Mouse (Mus musculus) limb, embryonic 14.5 days (tissue): ENCODE measurements around the gene Tsr3. TPM values are rescaled to one million over a fixed set of nuclear protein-coding genes. Genes with fewer than 3 reads are reported as not detected.
"Not testable (repeated sequence)": the region's sequence is repeated elsewhere in the genome, so short reads cannot be mapped to it uniquely, and the experiment has no call there.

Experiments
- ATAC-seq: fragments of 200-750 bp; cut with Nextera tagmentation; 2 replicates; pipeline ENCODE4 v1.8.0; 2017; ENCODE audit warnings: low read depth, moderate number of reproducible peaks, moderate TSS enrichment; ENCODE audit not compliant: low FRiP score
- DNase-seq: peaks from one replicate; pipeline ENCODE4 v3.0.0-alpha.2; 2015; ENCODE audit warnings: low spot score
- H3K27ac ChIP-seq: fragments of 300-500 bp; sonication (generic); replicated peaks from 2 replicates; pipeline ENCODE4 v1.5.1; 2014; ENCODE audit warnings: low read depth, mild to moderate bottlenecking, low read length, moderate library complexity, mixed read lengths
- H3K27me3 ChIP-seq: fragments of 300-500 bp; sonication (generic); 2 replicates; pipeline ENCODE4 v1.6.1; 2014; ENCODE audit warnings: low read length, mixed read lengths; ENCODE audit not compliant: control insufficient read depth, insufficient read depth
- H3K36me3 ChIP-seq: fragments of 300-500 bp; sonication (generic); 2 replicates; pipeline ENCODE4 v1.6.1; 2014; ENCODE audit warnings: mild to moderate bottlenecking, low read length, moderate library complexity, mixed read lengths; ENCODE audit not compliant: control insufficient read depth, insufficient read depth
- H3K4me1 ChIP-seq: fragments of 300-500 bp; sonication (generic); 2 replicates; pipeline ENCODE4 v1.6.1; 2014; ENCODE audit warnings: antibody characterized with exemption, low read length, mixed read lengths; ENCODE audit not compliant: control insufficient read depth, insufficient read depth
- H3K4me2 ChIP-seq: fragments of 300-500 bp; sonication (generic); replicated peaks from 2 replicates; pipeline ENCODE4 v1.6.1; 2014; ENCODE audit warnings: low read depth, mild to moderate bottlenecking, low read length, moderate library complexity; ENCODE audit not compliant: severe bottlenecking
- H3K4me3 ChIP-seq: fragments of 300-500 bp; sonication (generic); replicated peaks from 2 replicates; pipeline ENCODE4 v1.5.1; 2014; ENCODE audit warnings: low read length
- H3K9ac ChIP-seq: fragments of 300-500 bp; sonication (generic); 2 replicates; pipeline ENCODE4 v1.6.1; 2014; ENCODE audit warnings: mild to moderate bottlenecking, low read depth, low read length, moderate library complexity; ENCODE audit not compliant: severe bottlenecking
- H3K9me3 ChIP-seq: fragments of 300-500 bp; sonication (generic); 2 replicates; pipeline ENCODE4 v1.6.1; 2016; ENCODE audit warnings: low read length; ENCODE audit not compliant: control insufficient read depth
- POLR2A ChIP-seq: fragments of 200-500 bp; IDR thresholded peaks from 2 replicates; pipeline ENCODE4 v1.8.0; 2012; ENCODE audit warnings: inconsistent platforms, mild to moderate bottlenecking, moderate library complexity, borderline replicate concordance; ENCODE audit not compliant: insufficient read depth, insufficient read length; ENCODE audit errors: extremely low read depth
- WGBS: fragments of 180-500 bp; shearing (Covaris S2); extraction: QIAGEN DNeasy Blood & Tissue Kit; methylation state at CpG from one replicate; pipeline ENCODE4 v1.1.7; 2014; 5-methylcytosine and 5-hydroxymethylcytosine counted together
- polyA plus RNA-seq, 2 experiments: library from polyadenylated mRNA; depleted of rRNA in 1 of 2; stranded (reverse) in 1 of 2; unstranded in 1 of 2; fragments of >200 nt; fragmentation: Nextera tagmentation in 1 of 2; extraction: Ambion mirVana in 1 of 2; gene quantifications; 2 replicates each; pipeline versions ENCODE4 v1.2.1 to v1.2.3; 2012 to 2014

Gene Tsr3
- polyA plus RNA-seq, 2 experiments, result 43.7 to 47.9 TPM

- H3K4me2 ChIP-seq, result no peak overlapping the region
- no peak for TF ChIP-seq POLR2A
- H3K4me3 ChIP-seq, result no peak overlapping the region
- no peaks in the 10 kb centered on the region for H3K4me1 ChIP-seq
- no peak overlapping the region for H3K9ac ChIP-seq
- DNase-seq (no peak), ATAC-seq (no peak)
- H3K36me3 ChIP-seq, result peaks cover 52% of the 10 kb centered on the region
- no peak overlapping the region for H3K27ac ChIP-seq
- no peaks in the 10 kb centered on the region for H3K9me3 ChIP-seq
- 89% methylated on average over 3 of the region's 3 CpGs for whole genome bisulfite sequencing
- no peaks in the 10 kb centered on the region for H3K27me3 ChIP-seq
Measured at GRCm38 (mm10) chr17:25230700-25231099, 9.3 kb upstream of the Tsr3 start.

GRCm38 (mm10) chr17:25231621-25232020 is 8.3 kb upstream of the Tsr3 start:
- peaks cover 51% of the 10 kb centered on the region for H3K36me3 ChIP-seq
- H3K4me2 ChIP-seq, H3K9me3 ChIP-seq, H3K9ac ChIP-seq, H3K4me1 ChIP-seq, H3K27ac ChIP-seq, DNase-seq, H3K27me3 ChIP-seq, H3K4me3 ChIP-seq, ATAC-seq: not testable (repeated sequence)
- WGBS, result 91% methylated on average over 6 of the region's 11 CpGs

DNA sequence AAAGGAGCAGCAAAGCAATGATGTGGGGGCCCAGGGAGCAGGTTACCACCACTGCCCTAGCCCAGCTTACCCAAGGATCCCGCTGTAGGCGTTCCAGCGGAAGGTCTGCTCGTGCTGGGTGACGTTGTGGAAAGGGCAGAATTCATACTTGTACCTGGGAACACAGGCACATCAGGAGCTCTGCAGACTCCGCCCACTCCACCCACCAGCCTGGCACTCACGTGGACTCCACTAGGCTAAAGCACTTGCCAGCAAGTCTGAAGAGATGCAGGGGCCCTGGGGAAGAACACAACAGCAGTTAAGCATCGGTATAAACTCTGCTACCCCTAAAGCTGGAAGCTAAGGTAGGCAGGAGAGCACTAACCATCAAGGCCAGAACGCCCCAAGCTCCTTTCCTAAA is 4.3 kb upstream of the Tsr3 start:
- peaks cover 4% of the 10 kb centered on the region for H3K4me1 ChIP-seq
- ATAC-seq (no peak), DNase-seq (no peak)
- H3K27me3 ChIP-seq, result no peaks in the 10 kb centered on the region
- no peaks in the 10 kb centered on the region for H3K9me3 ChIP-seq
- no peak overlapping the region for H3K4me2 ChIP-seq
- 86% methylated on average over 9 of the region's 9 CpGs for WGBS
- H3K27ac ChIP-seq, result no peak overlapping the region
- no peak overlapping the region for H3K4me3 ChIP-seq
- no peak for TF ChIP-seq POLR2A
- H3K36me3 ChIP-seq, result peaks cover 28% of the 10 kb centered on the region
- H3K9ac ChIP-seq, result no peak overlapping the region

DNA sequence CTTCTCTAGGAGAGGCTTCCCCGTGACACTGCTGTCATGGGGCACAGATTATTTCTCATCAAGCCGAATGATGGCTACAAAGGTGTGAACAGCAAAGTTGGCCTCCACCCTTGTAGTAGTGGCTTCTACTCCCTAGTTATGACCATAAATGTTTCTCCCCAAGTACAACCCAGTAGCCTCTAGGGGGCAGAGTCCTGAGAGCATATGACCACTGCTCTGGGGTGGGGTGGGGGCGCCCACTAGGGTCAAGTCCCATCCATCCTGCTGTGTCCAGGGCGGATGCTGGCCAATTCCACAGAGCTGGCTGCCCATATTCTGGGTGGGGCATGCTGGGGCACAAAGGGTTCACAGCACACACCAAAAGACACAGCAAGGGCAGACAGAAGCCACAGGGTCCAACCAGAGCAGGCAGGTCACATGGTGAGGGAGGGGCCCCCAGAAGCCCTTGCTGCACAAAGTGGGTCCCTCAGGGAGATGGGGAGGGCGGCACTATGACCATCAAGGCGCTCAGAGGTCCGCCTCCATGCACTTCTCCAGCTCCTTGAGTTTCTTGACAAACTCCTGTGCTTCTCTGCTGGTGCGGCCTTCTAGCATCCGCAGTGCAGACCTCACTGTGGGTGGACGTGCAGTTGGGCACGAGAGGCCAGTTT is 3.3 kb downstream of the Tsr3 start:
- Histone ChIP-seq H3K27ac (no peak overlapping the region), H3K4me3 (no peak overlapping the region), H3K4me2 (no peak overlapping the region), H3K9me3 (no peaks in the 10 kb centered on the region), H3K4me1 (peaks cover 10% of the 10 kb centered on the region), H3K36me3 (peaks cover 29% of the 10 kb centered on the region), H3K27me3 (no peaks in the 10 kb centered on the region), H3K9ac (no peak overlapping the region)
- TF ChIP-seq POLR2A, result no peak
- 86% methylated on average over 11 of the region's 11 CpGs for WGBS
- DNase-seq (no peak), ATAC-seq (no peak)

GRCm38 (mm10) chr17:25244239-25244638 is 4.3 kb downstream of the Tsr3 start:
- no peak for TF ChIP-seq POLR2A
- ATAC-seq, result no peak
- Histone ChIP-seq H3K4me2 (no peak overlapping the region), H3K9ac (no peak overlapping the region), H3K27me3 (no peaks in the 10 kb centered on the region), H3K36me3 (peaks cover 29% of the 10 kb centered on the region), H3K4me3 (no peak overlapping the region), H3K27ac (no peak overlapping the region), H3K4me1 (peaks cover 9% of the 10 kb centered on the region), H3K9me3 (no peaks in the 10 kb centered on the region)
- 76% methylated on average over 16 of the region's 16 CpGs for WGBS
- no peak for DNase-seq
